Mouse (Mus musculus) kidney, adult 9 months (tissue): ENCODE data around the gene Rnf167.
A peak's percentile ranks its signal among the peaks of the same experiment; 100 is the strongest.

Experiments used
- DNase-seq: peaks from one replicate; pipeline ENCODE4 v3.0.0; 2022

Rnf167 gene

GRCm38 (mm10) chr11:70638293-70638692 is 8.7 kb upstream of the Rnf167 start:
- no peak for DNase-seq

- no peak for DNase-seq
Measured at GRCm38 (mm10) chr11:70638714-70639278, 8.2 kb upstream of the Rnf167 start, which contains the start of gene Gp1ba. TSS of gene Gp1ba (plus strand) at chr11:70639122.

GRCm38 (mm10) chr11:70639976-70640375 is 7.1 kb upstream of the Rnf167 start:
- DNase-seq, result no peak

- DNase-seq, result no peak
Measured at GRCm38 (mm10) chr11:70641241-70641640, 5.8 kb upstream of the Rnf167 start.

GRCm38 (mm10) chr11:70643051-70643450 is 4.0 kb upstream of the Rnf167 start:
- DNase-seq, result no peak

- DNase-seq, result no peak
Measured at GRCm38 (mm10) chr11:70644564-70645103, 2.4 kb upstream of the Rnf167 start.

GRCm38 (mm10) chr11:70645461-70646258 is 1.4 kb upstream of the Rnf167 start:
- DNase-seq, result no peak

- DNase-seq, result peak; percentile 63
Measured at GRCm38 (mm10) chr11:70646259-70646555, 828 bp upstream of the Rnf167 start.

- DNase-seq, result peak; percentile 48
Measured at GRCm38 (mm10) chr11:70647716-70648420, 833 bp downstream of the Rnf167 start.

GRCm38 (mm10) chr11:70648512-70648911 is 1.5 kb downstream of the Rnf167 start:
- DNase-seq, result no peak

- DNase-seq, result no peak
Measured at GRCm38 (mm10) chr11:70649185-70649734, 2.2 kb downstream of the Rnf167 start.

GRCm38 (mm10) chr11:70650322-70651175 is 3.5 kb downstream of the Rnf167 start:
- DNase-seq, result no peak

GRCm38 (mm10) chr11:70651391-70651790 is 4.4 kb downstream of the Rnf167 start:
- no peak for DNase-seq

GRCm38 (mm10) chr11:70652029-70652883 is 5.2 kb downstream of the Rnf167 start:
- DNase-seq, result no peak

GRCm38 (mm10) chr11:70652884-70653344 is 5.9 kb downstream of the Rnf167 start:
- DNase-seq, result no peak

- peak; percentile 65 for DNase-seq
Measured at GRCm38 (mm10) chr11:70653345-70654197, 6.5 kb downstream of the Rnf167 start.

GRCm38 (mm10) chr11:70654198-70654922 is 7.3 kb downstream of the Rnf167 start, which contains the start of gene Pfn1:
TSS of gene Pfn1 (minus strand) at chr11:70654644.
- DNase-seq, result peak; percentile 65

- peak; percentile 78 for DNase-seq
Measured at GRCm38 (mm10) chr11:70654923-70655570, 8.0 kb downstream of the Rnf167 start.
